Mouse (Mus musculus) embryonic facial prominence, embryonic 15.5 days (tissue): Measurements from ENCODE around the gene Sema3b. TPM values are rescaled to one million over a fixed set of nuclear protein-coding genes. Genes with fewer than 3 reads are reported as not detected.

ENCODE experiments used
- ATAC-seq: fragments of 200-750 bp; cut with Nextera tagmentation; 2 replicates; pipeline ENCODE4 v1.8.0; 2017; ENCODE audit warnings: low read depth, moderate TSS enrichment; ENCODE audit not compliant: insufficient number of reproducible peaks, low FRiP score, low TSS enrichment
- H3K27ac ChIP-seq: fragments of 300-500 bp; sonication (generic); replicated peaks from 2 replicates; pipeline ENCODE4 v1.5.1; 2015; ENCODE audit warnings: mild to moderate bottlenecking, inconsistent platforms
- H3K27me3 ChIP-seq: fragments of 300-500 bp; sonication (generic); 2 replicates; pipeline ENCODE4 v1.6.1; 2015; ENCODE audit warnings: inconsistent platforms
- H3K36me3 ChIP-seq: fragments of 300-500 bp; sonication (generic); 2 replicates; pipeline ENCODE4 v1.6.1; 2015; ENCODE audit warnings: mild to moderate bottlenecking, inconsistent platforms
- H3K4me1 ChIP-seq: fragments of 300-500 bp; sonication (generic); 2 replicates; pipeline ENCODE4 v1.6.1; 2015; ENCODE audit warnings: inconsistent platforms
- H3K4me2 ChIP-seq: fragments of 300-500 bp; sonication (generic); replicated peaks from 2 replicates; pipeline ENCODE4 v1.6.1; 2015; ENCODE audit warnings: mild to moderate bottlenecking, inconsistent platforms
- H3K4me3 ChIP-seq: fragments of 300-500 bp; sonication (generic); replicated peaks from 2 replicates; pipeline ENCODE4 v1.5.1; 2015; ENCODE audit warnings: mild to moderate bottlenecking, inconsistent platforms
- H3K9ac ChIP-seq: fragments of 300-500 bp; sonication (generic); 2 replicates; pipeline ENCODE4 v1.6.1; 2015; ENCODE audit warnings: inconsistent platforms
- H3K9me3 ChIP-seq: fragments of 300-500 bp; sonication (generic); replicated peaks from 2 replicates; pipeline ENCODE4 v1.6.1; 2016; ENCODE audit warnings: inconsistent platforms
- WGBS: fragments of 180-500 bp; shearing (Covaris S2); methylation state at CpG from one replicate; pipeline ENCODE4 v1.1.7; 2015; 5-methylcytosine and 5-hydroxymethylcytosine counted together
- polyA plus RNA-seq: library from polyadenylated mRNA; unstranded; fragments of >200 nt; fragmentation: Nextera tagmentation; extraction: Ambion mirVana; gene quantifications from 2 replicates; pipeline ENCODE4 v1.2.1, GENCODE M21; 2015

Gene Sema3b
- polyA plus RNA-seq, 1 experiment from 2014 or later: 21.2 TPM

DNA sequence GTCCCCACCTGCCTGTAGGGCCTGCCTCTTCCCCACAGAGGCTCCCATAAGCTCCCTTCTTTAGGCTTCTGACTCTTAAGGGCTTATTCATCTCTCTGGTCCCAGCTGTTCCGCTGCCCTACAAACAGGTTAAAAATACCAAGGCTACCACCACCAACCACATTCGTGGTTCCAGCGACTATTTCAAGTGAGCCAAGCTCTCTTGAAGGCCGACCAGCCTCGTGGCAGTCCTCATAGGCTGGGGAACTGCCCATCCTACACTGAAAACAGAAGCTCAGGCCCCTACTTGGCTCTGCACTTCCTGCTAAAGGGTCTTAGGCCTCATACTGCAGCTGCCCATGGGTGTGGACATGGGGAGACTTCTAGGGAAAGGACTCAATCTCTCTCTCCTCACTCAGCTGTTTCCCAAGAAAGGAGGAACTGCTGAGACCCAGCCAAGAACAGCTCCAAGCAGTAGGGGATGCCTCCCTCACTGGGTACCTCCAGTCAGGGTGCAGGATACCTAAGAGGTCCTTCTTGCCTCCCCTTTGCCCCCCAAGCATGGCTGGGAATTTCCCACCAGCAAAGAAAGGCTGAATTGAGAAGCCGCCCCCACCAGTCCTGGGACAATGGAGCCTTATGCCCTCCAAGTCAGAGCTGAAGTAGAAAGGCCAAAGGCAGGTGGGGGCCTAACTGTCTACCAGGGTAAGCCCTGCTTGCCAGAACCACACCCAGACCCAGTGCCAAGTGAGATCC is 2.6 kb upstream of the Sema3b start:
- peak overlapping the region; percentile 75 for H3K4me2 ChIP-seq
- peak overlapping the region; percentile 95 for H3K27ac ChIP-seq
- peaks cover 66% of the 10 kb centered on the region for H3K4me1 ChIP-seq
- peak overlapping the region; percentile 42; the same call in 1 of the 2 replicates for H3K4me3 ChIP-seq
- 72% methylated on average over 6 of the region's 6 CpGs for WGBS
- H3K9me3 ChIP-seq: no peaks in the 10 kb centered on the region
- no peak for ATAC-seq
- peaks cover 30% of the 10 kb centered on the region for H3K36me3 ChIP-seq
- H3K27me3 ChIP-seq: no peaks in the 10 kb centered on the region
- peak overlapping the region; percentile 37; the same call in 1 of the 2 replicates for H3K9ac ChIP-seq

DNA sequence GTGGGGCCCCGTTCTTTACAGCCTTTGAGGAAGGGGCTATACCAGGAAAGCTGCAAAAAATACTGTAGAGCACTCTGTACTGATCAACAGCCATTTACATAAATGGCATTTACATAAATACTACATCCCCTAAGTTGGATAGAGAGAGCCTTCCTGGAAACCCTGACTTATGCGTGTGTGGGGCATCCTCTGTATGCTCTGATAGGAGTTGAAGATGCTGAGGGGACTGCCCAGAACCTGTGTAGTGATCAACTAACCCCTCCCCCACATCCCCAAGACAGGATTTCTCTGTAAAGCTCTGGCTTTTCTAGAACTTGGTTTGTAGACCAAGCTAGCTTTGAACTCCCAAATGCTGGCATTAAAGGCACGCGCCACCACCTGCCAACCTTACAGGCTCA is 403 bp upstream of the Sema3b start:
- no peak overlapping the region for H3K9ac ChIP-seq
- 58% methylated on average over 4 of the region's 4 CpGs for WGBS
- H3K27me3 ChIP-seq: no peaks in the 10 kb centered on the region
- 0 out of 2 replicates have a peak overlapping the region, but pooled peaks have one; percentile 12 for H3K27ac ChIP-seq
- H3K4me2 ChIP-seq: no peak overlapping the region
- peaks cover 85% of the 10 kb centered on the region for H3K4me1 ChIP-seq
- H3K9me3 ChIP-seq: no peaks in the 10 kb centered on the region
- peaks cover 8% of the 10 kb centered on the region for H3K36me3 ChIP-seq
- no peak overlapping the region for H3K4me3 ChIP-seq
- no peak for ATAC-seq

DNA sequence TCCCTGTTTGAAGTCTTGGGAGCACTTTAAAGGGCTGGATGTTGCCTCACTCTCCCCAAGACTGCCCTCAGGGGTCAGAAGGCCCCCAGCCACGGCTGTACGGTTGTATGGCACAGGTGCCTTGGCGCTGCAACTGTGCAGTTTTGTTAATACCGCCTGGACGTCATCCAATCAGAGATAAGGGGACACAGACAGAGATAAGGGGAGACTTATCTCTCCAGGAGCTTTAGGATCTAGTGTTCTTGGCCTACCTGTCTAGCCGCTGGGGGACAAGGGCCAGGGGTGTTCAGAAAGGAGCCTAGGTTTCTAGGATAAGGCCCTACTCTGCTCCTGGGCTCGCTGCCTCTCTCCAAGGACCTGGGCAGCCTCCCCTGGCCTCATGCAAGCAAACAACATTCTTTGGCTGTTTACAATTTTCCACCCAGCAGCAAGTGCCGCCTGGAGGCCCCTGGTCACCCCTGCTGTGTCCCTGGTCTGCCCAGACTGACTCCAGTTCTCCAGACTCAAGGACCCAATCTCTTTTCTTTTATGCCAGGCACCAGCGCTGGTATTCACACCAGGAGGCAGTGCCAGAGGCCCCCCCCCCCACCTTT is 1.3 kb downstream of the Sema3b start:
- H3K4me2 ChIP-seq: peak overlapping the region; percentile 35
- peak overlapping the region; percentile 48; the same call in 1 of the 2 replicates for H3K27ac ChIP-seq
- 50% methylated on average over 9 of the region's 9 CpGs for WGBS
- H3K4me1 ChIP-seq: peaks cover 85% of the 10 kb centered on the region
- H3K36me3 ChIP-seq: no peaks in the 10 kb centered on the region
- no peaks in the 10 kb centered on the region for H3K27me3 ChIP-seq
- no peaks in the 10 kb centered on the region for H3K9me3 ChIP-seq
- H3K4me3 ChIP-seq: no peak overlapping the region
- ATAC-seq: no peak
- 0 out of 2 replicates have a peak overlapping the region, but pooled peaks have one; percentile 4 for H3K9ac ChIP-seq

DNA sequence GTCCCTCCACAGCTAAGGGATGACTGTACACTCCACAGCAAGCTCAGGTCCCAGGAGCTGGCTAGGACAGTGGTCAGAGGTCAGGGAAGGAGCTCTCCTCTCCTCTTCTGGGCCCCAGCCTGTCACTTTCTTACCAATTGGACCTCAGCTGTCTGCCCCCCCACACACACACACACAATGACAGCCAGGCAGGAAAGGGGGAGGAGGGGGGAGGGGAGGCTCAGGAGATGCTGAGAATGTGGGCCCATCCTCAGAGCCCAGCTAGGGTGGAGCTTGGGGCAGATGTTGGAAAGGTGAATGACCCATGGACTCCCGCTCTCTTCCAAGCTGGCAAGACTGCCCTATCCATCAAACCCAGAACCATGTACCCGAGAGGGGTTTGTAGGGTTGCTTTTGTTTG is 2.0 kb downstream of the Sema3b start:
- Histone ChIP-seq H3K9ac (no peak overlapping the region), H3K36me3 (no peaks in the 10 kb centered on the region), H3K4me2 (peak overlapping the region; percentile 35), H3K9me3 (no peaks in the 10 kb centered on the region), H3K27me3 (no peaks in the 10 kb centered on the region), H3K4me3 (peak overlapping the region; percentile 17; the same call in 1 of the 2 replicates), H3K27ac (0 out of 2 replicates have a peak overlapping the region, but pooled peaks have one; percentile 48), H3K4me1 (peaks cover 85% of the 10 kb centered on the region)
- WGBS: 85% methylated on average over 2 of the region's 2 CpGs
- ATAC-seq: no peak

DNA sequence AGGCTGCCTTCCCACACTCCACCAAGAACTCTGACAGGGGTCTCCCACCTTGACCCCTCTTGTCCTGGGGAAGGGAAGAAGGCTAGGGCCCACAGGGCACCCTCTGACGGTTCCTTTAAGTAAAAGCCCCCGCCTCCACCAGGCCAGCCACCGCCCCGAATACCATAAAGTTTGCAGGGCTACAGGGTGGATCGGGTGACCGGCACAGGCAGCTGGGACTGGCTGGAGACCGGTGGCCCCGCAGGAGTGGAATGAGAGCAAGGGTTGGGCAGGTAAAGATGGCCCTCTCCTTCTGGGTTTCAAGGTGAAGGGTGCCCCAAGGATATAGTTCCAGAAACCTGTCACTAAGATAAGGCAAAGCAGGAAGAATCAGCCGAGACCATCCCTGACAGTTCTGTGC is 2.4 kb downstream of the Sema3b start:
- Histone ChIP-seq H3K27me3 (no peaks in the 10 kb centered on the region), H3K27ac (peak overlapping the region; percentile 55), H3K9me3 (no peaks in the 10 kb centered on the region), H3K36me3 (no peaks in the 10 kb centered on the region), H3K4me2 (peak overlapping the region; percentile 35), H3K4me3 (peak overlapping the region; percentile 17; the same call in 1 of the 2 replicates), H3K4me1 (peaks cover 81% of the 10 kb centered on the region), H3K9ac (no peak overlapping the region)
- WGBS: 9% methylated on average over 9 of the region's 9 CpGs
- no peak for ATAC-seq

DNA sequence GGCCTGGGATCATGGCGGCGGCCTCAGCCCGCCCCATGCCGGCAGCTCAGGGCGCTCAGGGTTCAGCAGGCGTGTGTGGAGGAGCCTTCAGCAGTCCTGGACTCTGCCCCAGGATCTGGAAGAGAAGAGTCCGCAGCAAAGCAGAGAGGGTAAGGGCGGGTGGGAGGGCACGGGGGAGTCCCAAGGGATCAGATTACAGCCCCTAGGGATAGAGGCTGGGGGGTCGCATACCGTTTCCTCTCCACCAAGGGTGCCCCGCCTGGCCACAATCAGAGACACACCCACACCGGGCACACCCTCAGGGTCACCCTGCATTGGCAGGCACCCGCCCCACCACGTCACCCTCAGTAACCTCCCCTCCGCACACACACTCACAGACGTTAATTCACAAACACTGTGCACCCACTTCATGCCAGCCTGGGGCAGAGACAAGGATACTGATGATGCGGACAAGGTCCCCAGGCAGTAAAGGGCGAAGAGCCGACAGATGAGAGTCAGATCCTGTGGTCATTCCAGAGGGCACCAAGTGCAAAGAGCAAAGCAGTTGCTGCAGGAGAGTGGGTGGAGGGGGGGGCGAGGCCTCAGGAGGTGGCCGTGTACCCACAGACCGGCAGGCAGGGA is 3.9 kb downstream of the Sema3b start:
- Histone ChIP-seq H3K9ac (no peak overlapping the region), H3K9me3 (no peaks in the 10 kb centered on the region), H3K4me1 (peaks cover 74% of the 10 kb centered on the region), H3K4me3 (peak overlapping the region; percentile 26), H3K36me3 (no peaks in the 10 kb centered on the region), H3K27me3 (no peaks in the 10 kb centered on the region), H3K4me2 (peak overlapping the region; percentile 34), H3K27ac (peak overlapping the region; percentile 73)
- ATAC-seq: peak; percentile 18; the same call in 1 of the 2 replicates
- 31% methylated on average over 23 of the region's 23 CpGs for WGBS

DNA sequence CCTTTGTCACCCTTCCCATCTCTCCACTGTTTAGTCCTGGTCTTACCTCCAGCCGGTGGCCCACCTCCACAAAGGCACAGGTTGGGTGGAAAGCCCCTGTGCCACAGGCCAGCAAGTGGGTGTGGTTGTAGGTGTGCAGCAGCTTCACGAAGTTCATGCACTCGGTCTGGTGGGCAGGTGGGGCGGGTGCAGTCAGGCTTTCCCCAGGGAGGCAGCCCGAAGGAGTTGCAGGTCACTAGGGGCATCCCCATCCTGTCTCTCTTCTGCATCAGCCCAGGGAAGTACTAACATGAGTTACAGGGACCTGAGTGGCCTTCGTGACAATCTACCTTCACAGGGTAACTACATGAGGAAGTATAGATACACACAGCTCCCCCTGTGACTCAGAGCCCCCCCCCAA is 5.8 kb downstream of the Sema3b start:
- no peak overlapping the region for H3K4me2 ChIP-seq
- no peak for ATAC-seq
- H3K4me1 ChIP-seq: peaks cover 58% of the 10 kb centered on the region
- no peak overlapping the region for H3K27ac ChIP-seq
- H3K27me3 ChIP-seq: no peaks in the 10 kb centered on the region
- no peaks in the 10 kb centered on the region for H3K36me3 ChIP-seq
- no peak overlapping the region for H3K9ac ChIP-seq
- WGBS: 72% methylated on average over 6 of the region's 6 CpGs
- H3K4me3 ChIP-seq: no peak overlapping the region
- H3K9me3 ChIP-seq: no peaks in the 10 kb centered on the region

DNA sequence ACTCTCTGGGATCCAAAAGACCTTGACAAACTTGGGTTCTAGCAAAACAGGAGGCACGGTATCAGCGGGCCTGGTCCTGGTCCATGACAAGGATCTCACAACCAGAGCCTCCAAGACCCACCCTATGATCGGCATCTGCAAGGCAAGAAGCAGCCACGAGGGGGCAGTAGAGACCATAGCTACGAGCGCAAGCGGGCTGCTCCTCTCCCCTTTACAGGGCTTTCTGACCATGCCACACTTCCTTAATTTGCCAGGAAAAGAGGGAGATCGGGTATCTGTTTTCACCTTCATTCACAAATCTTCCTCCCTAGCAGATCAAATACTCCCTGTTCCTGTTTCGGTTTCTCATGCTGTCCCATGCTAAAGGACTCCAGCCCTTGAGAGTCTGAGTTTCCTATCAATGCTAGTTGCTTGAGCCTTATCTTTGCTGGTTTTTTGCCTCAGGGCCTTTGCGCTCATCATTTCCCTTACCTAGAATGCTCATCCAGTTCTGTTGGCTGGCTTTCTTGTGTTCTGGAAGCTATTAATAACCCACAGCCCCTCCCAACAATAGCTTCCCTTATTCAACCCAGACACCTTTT is 6.9 kb downstream of the Sema3b start:
- H3K27ac ChIP-seq: peak overlapping the region; percentile 45; the same call in 1 of the 2 replicates
- peak; percentile 23; the same call in 1 of the 2 replicates for ATAC-seq
- H3K4me1 ChIP-seq: peaks cover 47% of the 10 kb centered on the region
- no peaks in the 10 kb centered on the region for H3K36me3 ChIP-seq
- 0 out of 2 replicates have a peak overlapping the region, but pooled peaks have one; percentile 4 for H3K4me2 ChIP-seq
- no peaks in the 10 kb centered on the region for H3K27me3 ChIP-seq
- 0 out of 2 replicates have a peak overlapping the region, but pooled peaks have one; percentile 9 for H3K9ac ChIP-seq
- no peak overlapping the region for H3K4me3 ChIP-seq
- no peaks in the 10 kb centered on the region for H3K9me3 ChIP-seq
- 7% methylated on average over 10 of the region's 10 CpGs for WGBS

DNA sequence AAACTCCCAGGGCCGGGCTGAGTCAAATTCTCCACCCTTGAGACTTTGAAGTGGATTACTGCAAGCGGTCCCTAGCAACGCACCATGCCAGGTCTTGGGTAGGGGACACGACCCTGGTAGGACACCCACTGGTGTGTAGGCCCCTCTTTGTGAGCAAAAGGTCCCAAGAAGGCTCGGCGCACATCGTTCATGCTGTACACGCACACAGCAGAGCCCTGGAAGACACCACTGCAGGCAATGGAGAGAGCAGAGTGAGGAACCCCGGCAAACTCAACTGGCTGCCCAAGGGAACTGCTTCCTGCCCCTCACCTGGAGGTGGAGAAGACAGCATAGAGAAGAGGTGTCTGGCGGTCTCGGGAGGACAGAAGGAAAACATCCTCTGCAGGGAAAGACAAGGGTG is 7.8 kb downstream of the Sema3b start:
- Histone ChIP-seq H3K36me3 (no peaks in the 10 kb centered on the region), H3K4me1 (peaks cover 38% of the 10 kb centered on the region), H3K9ac (no peak overlapping the region), H3K27ac (no peak overlapping the region), H3K9me3 (no peaks in the 10 kb centered on the region), H3K4me3 (no peak overlapping the region), H3K27me3 (no peaks in the 10 kb centered on the region), H3K4me2 (no peak overlapping the region)
- ATAC-seq: no peak
- 86% methylated on average over 11 of the region's 11 CpGs for WGBS

DNA sequence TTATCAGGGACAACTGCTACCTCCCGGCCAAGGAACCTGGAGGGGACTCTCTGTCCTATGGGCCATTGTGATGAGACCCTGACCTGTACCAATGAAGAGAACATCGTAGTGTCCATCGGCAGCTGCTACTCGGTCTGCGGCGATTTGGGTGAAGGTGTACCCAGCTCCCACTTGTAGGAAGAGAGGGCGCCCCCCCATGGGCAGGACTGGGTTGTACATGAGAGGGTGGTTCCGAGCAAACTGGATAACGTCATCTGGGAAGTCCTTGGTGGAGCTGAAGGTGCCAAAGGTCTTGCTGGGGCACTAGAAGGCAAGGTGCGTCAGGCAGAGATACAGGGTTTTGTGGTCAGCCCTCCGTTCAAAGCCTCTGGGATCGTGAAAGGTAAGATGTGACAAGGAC is 8.3 kb downstream of the Sema3b start:
- no peak overlapping the region for H3K4me3 ChIP-seq
- no peaks in the 10 kb centered on the region for H3K27me3 ChIP-seq
- no peak overlapping the region for H3K27ac ChIP-seq
- H3K4me1 ChIP-seq: peaks cover 35% of the 10 kb centered on the region
- ATAC-seq: no peak
- no peak overlapping the region for H3K9ac ChIP-seq
- no peaks in the 10 kb centered on the region for H3K36me3 ChIP-seq
- 78% methylated on average over 12 of the region's 12 CpGs for WGBS
- H3K4me2 ChIP-seq: no peak overlapping the region
- no peaks in the 10 kb centered on the region for H3K9me3 ChIP-seq

DNA sequence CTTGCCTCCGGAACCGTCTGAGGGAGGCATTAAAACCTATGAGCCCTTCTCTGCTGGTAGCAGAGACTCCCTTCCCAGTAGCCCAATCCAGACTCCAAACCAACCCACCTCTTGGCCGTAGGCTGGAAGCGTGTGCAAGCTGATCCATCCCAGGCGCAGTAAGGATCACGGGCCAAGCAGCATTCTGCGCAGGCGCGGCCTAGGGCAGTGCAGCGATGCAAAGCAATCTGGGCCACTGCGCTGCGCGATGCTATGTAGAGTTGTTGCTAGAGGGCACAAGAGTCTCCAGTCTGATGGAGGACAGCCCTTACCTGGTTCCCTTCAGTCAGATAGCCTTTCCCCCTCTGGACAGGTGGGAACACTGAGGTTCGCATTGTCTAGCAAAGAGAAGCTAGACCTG is 9.2 kb downstream of the Sema3b start:
- H3K27me3 ChIP-seq: no peaks in the 10 kb centered on the region
- no peak overlapping the region for H3K4me2 ChIP-seq
- H3K9ac ChIP-seq: no peak overlapping the region
- no peaks in the 10 kb centered on the region for H3K9me3 ChIP-seq
- WGBS: 58% methylated on average over 14 of the region's 14 CpGs
- ATAC-seq: no peak
- H3K36me3 ChIP-seq: 0 out of 2 replicates have a peak, but pooled peaks cover under 1% of the 10 kb centered on the region
- peaks cover 27% of the 10 kb centered on the region for H3K4me1 ChIP-seq
- no peak overlapping the region for H3K27ac ChIP-seq
- no peak overlapping the region for H3K4me3 ChIP-seq
